Mouse (Mus musculus): ENCODE data around the gene Snx29. TPM values are rescaled to one million over a fixed set of nuclear protein-coding genes. Genes with fewer than 3 reads are reported as not detected.

Snx29 gene
- polyA plus RNA-seq, 1 experiment, result 15.0 TPM

DNA sequence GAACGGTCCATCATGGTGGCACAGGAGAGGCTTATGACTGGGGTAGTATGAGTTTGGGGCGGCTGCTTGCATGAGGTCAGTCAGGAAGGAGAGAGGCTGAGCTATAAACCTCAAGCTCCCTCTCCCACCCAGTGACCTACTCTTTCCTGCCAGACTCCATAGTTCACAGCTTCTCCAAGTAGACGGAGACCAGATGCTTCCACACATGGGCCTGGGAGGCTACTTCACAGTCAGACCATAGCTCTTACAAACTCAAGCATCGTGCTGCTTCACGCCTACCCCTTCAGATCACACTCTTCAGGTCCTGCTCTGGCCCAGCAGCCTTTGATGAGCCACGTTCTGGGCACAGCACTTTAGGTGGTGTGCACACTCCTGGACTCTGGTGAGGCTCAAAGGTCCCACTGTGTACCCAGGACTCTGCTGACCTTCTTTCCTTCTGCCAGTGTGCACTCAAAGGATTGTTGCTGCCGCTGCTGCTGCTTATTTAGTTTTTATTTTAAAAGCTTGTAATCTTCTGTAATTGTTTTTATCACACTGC, 313.6 kb downstream of the Snx29 start:
- Histone ChIP-seq H3K27ac (ENCODE audit: control insufficient read depth, insufficient read depth, low read length) (no peak overlapping the region), H3K27me3 (ENCODE audit: control insufficient read depth, insufficient read depth, low read length) (no peaks in the 10 kb centered on the region), H3K4me1 (replicated peaks; ENCODE audit: control insufficient read depth, insufficient read depth, low read length) (peaks cover 21% of the 10 kb centered on the region), H3K36me3 (ENCODE audit: control insufficient read depth, insufficient read depth, low read length) (no peaks in the 10 kb centered on the region), H3K4me3 (ENCODE audit: control insufficient read depth, insufficient read depth, low read length) (no peak overlapping the region)
- TF ChIP-seq CTCF (IDR thresholded peaks at IDR 0.05; ENCODE audit: borderline replicate concordance, control insufficient read depth, extremely low read depth, insufficient read depth, low read length, poor library complexity), result no peak
- no peak for TF ChIP-seq POLR2A (IDR thresholded peaks at IDR 0.05; ENCODE audit: control insufficient read depth, extremely low read depth, insufficient read depth, low read length, poor library complexity)
- DNase-seq, result no peak
- 86% methylated on average over 7 of the region's 7 CpGs for WGBS

DNA sequence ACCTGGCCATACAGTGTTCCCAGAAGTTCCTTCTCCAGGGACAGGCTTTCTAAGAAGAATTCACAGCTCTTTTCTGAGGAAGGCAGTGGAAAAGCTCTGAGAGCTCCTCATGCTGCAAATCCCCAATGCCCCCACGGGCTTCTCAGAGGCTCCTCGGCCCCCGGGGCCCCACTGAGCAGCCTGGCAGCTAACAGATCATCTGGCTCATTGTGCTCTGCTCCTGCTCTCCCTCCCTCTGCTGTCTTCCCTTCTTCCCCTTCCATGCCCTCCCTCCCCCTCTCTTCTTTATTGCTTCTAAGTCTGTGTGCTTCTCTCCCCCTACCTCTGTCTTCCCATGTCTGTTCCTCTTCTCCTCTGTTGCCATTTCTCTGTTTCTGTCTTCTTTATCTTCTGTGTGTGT, 314.2 kb downstream of the Snx29 start:
- no peak overlapping the region for H3K27ac ChIP-seq (ENCODE audit: control insufficient read depth, insufficient read depth, low read length)
- no peaks in the 10 kb centered on the region for H3K36me3 ChIP-seq (ENCODE audit: control insufficient read depth, insufficient read depth, low read length)
- H3K4me3 ChIP-seq (ENCODE audit: control insufficient read depth, insufficient read depth, low read length), result no peak overlapping the region
- no peak for TF ChIP-seq CTCF (IDR thresholded peaks at IDR 0.05; ENCODE audit: borderline replicate concordance, control insufficient read depth, extremely low read depth, insufficient read depth, low read length, poor library complexity)
- TF ChIP-seq POLR2A (IDR thresholded peaks at IDR 0.05; ENCODE audit: control insufficient read depth, extremely low read depth, insufficient read depth, low read length, poor library complexity), result no peak
- WGBS, result 8% methylated on average over 3 of the region's 3 CpGs
- H3K4me1 ChIP-seq (replicated peaks; ENCODE audit: control insufficient read depth, insufficient read depth, low read length), result peaks cover 16% of the 10 kb centered on the region
- H3K27me3 ChIP-seq (ENCODE audit: control insufficient read depth, insufficient read depth, low read length), result no peaks in the 10 kb centered on the region
- DNase-seq, result no peak

DNA sequence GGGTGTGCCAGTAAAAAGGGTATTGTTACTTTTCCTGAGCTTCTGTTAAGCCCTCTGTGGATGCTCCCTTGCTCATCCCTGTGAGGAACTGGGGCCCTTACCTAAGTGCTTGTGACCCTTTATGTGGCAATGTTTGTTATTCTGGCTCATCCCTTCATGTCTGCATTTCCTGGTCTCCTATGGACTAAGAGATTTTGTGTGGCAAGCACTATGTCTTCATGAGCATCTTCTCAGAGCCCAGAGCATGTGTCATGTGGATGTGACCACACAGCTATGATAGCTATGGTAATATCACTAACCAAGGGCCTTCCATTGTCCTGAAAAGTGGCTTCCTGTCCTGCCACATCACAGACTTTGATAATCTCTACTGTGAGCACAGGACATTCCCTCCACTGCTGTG, 315.1 kb downstream of the Snx29 start:
- H3K36me3 ChIP-seq (ENCODE audit: control insufficient read depth, insufficient read depth, low read length), result no peaks in the 10 kb centered on the region
- H3K27ac ChIP-seq (ENCODE audit: control insufficient read depth, insufficient read depth, low read length), result no peak overlapping the region
- TF ChIP-seq CTCF (IDR thresholded peaks at IDR 0.05; ENCODE audit: borderline replicate concordance, control insufficient read depth, extremely low read depth, insufficient read depth, low read length, poor library complexity) (no peak), POLR2A (IDR thresholded peaks at IDR 0.05; ENCODE audit: control insufficient read depth, extremely low read depth, insufficient read depth, low read length, poor library complexity) (no peak)
- DNase-seq, result no peak
- H3K4me1 ChIP-seq (replicated peaks; ENCODE audit: control insufficient read depth, insufficient read depth, low read length), result peaks cover 10% of the 10 kb centered on the region
- no peaks in the 10 kb centered on the region for H3K27me3 ChIP-seq (ENCODE audit: control insufficient read depth, insufficient read depth, low read length)
- no peak overlapping the region for H3K4me3 ChIP-seq (ENCODE audit: control insufficient read depth, insufficient read depth, low read length)

DNA sequence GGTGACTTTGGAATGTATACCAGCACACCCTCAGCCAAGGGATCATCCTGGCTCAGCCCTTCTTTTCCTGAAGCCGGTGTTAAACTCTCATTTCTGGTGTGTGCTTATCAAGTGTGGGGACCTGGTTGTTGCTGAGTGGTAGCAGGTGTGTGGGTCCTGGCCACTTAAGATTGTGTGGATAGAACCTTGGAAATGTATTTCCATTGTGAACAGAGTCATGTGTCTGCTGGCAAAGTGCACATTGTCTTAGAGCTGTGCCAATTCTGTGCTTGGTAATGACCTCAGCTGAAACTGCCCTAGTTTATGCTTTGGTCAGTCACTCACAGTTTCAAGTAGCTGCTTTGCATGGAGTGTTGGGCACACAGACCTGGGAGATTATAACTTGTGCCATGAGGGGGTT, 316.0 kb downstream of the Snx29 start:
- Histone ChIP-seq H3K27ac (ENCODE audit: control insufficient read depth, insufficient read depth, low read length) (no peak overlapping the region), H3K4me3 (ENCODE audit: control insufficient read depth, insufficient read depth, low read length) (no peak overlapping the region), H3K36me3 (ENCODE audit: control insufficient read depth, insufficient read depth, low read length) (no peaks in the 10 kb centered on the region), H3K27me3 (ENCODE audit: control insufficient read depth, insufficient read depth, low read length) (no peaks in the 10 kb centered on the region), H3K4me1 (replicated peaks; ENCODE audit: control insufficient read depth, insufficient read depth, low read length) (peaks cover 7% of the 10 kb centered on the region)
- WGBS, result 97% methylated on average over 1 of the region's 1 CpGs
- no peak for TF ChIP-seq CTCF (IDR thresholded peaks at IDR 0.05; ENCODE audit: borderline replicate concordance, control insufficient read depth, extremely low read depth, insufficient read depth, low read length, poor library complexity)
- no peak for TF ChIP-seq POLR2A (IDR thresholded peaks at IDR 0.05; ENCODE audit: control insufficient read depth, extremely low read depth, insufficient read depth, low read length, poor library complexity)
- DNase-seq, result no peak

DNA sequence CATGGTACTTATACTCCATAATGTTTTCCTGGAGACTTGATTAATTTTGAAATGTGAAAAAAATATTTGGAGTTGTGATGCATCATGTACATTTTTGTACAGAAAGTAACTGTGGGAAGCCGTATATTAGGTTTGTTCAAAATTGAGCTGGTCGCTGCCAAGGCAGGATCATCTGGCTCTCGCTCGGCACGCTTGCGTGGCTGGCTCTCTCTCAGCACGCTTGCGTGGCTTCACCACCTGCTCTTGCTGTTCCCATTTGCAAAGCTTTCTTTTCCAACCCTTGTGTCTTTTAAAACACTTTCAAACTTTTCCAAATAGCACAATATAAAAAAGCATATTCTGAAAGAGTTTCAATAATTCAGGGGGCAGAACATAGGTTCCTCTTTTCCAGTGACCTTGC, 317.2 kb downstream of the Snx29 start:
- H3K27me3 ChIP-seq (ENCODE audit: control insufficient read depth, insufficient read depth, low read length), result no peaks in the 10 kb centered on the region
- DNase-seq, result no peak
- peaks cover 7% of the 10 kb centered on the region for H3K4me1 ChIP-seq (replicated peaks; ENCODE audit: control insufficient read depth, insufficient read depth, low read length)
- no peak overlapping the region for H3K4me3 ChIP-seq (ENCODE audit: control insufficient read depth, insufficient read depth, low read length)
- 97% methylated on average over 8 of the region's 8 CpGs for WGBS
- no peak overlapping the region for H3K27ac ChIP-seq (ENCODE audit: control insufficient read depth, insufficient read depth, low read length)
- no peaks in the 10 kb centered on the region for H3K36me3 ChIP-seq (ENCODE audit: control insufficient read depth, insufficient read depth, low read length)
- TF ChIP-seq CTCF (IDR thresholded peaks at IDR 0.05; ENCODE audit: borderline replicate concordance, control insufficient read depth, extremely low read depth, insufficient read depth, low read length, poor library complexity), result no peak
- TF ChIP-seq POLR2A (IDR thresholded peaks at IDR 0.05; ENCODE audit: control insufficient read depth, extremely low read depth, insufficient read depth, low read length, poor library complexity), result no peak

DNA sequence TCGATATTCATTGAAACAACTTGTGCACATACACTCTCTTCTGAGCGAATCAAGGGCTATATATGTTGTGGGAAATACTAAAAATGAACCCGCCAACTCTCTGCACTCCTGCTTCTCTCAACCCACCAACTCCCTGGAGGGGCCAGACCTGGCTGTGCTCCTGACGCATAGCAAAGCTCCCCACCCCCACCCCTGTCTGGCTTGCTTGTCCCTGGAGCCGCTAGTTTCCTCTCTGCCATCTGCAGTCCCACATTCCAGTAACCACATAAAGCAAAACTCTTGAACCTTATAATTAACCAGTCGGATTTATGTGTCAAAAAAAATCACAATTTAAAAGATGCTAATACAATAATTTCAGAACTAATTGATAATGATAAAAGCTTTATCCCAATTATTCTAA, 320.9 kb downstream of the Snx29 start:
- no peak for DNase-seq
- Histone ChIP-seq H3K4me1 (replicated peaks; ENCODE audit: control insufficient read depth, insufficient read depth, low read length) (peaks cover 4% of the 10 kb centered on the region), H3K36me3 (ENCODE audit: control insufficient read depth, insufficient read depth, low read length) (no peaks in the 10 kb centered on the region), H3K27me3 (ENCODE audit: control insufficient read depth, insufficient read depth, low read length) (no peaks in the 10 kb centered on the region), H3K4me3 (ENCODE audit: control insufficient read depth, insufficient read depth, low read length) (no peak overlapping the region), H3K27ac (ENCODE audit: control insufficient read depth, insufficient read depth, low read length) (no peak overlapping the region)
- WGBS, result 92% methylated on average over 6 of the region's 6 CpGs
- TF ChIP-seq CTCF (IDR thresholded peaks at IDR 0.05; ENCODE audit: borderline replicate concordance, control insufficient read depth, extremely low read depth, insufficient read depth, low read length, poor library complexity) (no peak), POLR2A (IDR thresholded peaks at IDR 0.05; ENCODE audit: control insufficient read depth, extremely low read depth, insufficient read depth, low read length, poor library complexity) (no peak)

DNA sequence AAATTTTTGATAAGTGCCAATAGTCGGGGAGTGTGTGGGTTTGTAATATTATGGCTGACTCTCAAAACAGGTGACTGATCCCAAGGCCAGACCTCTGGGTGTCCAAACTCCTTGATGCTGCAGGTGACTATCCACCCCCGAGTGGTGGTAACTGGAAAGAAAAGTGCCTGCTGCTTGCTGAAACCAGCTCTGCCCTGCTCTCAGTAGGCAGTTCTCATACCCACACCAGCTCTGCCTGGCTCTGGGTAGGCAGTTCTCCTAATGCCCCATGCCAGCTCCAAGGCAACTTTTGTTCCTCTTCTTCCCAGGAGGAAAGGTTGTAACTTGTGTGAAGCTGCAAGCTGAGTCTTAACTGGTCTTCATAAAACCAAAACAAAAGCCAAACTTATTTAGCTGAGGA, 321.7 kb downstream of the Snx29 start:
- no peak overlapping the region for H3K4me3 ChIP-seq (ENCODE audit: control insufficient read depth, insufficient read depth, low read length)

More for the DNA sequence above, 321.7 kb downstream of the Snx29 start:
- DNase-seq, result no peak
- TF ChIP-seq POLR2A (IDR thresholded peaks at IDR 0.05; ENCODE audit: control insufficient read depth, extremely low read depth, insufficient read depth, low read length, poor library complexity), result no peak
- no peak for TF ChIP-seq CTCF (IDR thresholded peaks at IDR 0.05; ENCODE audit: borderline replicate concordance, control insufficient read depth, extremely low read depth, insufficient read depth, low read length, poor library complexity)
- Histone ChIP-seq H3K27me3 (ENCODE audit: control insufficient read depth, insufficient read depth, low read length) (no peaks in the 10 kb centered on the region), H3K4me1 (replicated peaks; ENCODE audit: control insufficient read depth, insufficient read depth, low read length) (peaks cover 4% of the 10 kb centered on the region), H3K36me3 (ENCODE audit: control insufficient read depth, insufficient read depth, low read length) (no peaks in the 10 kb centered on the region), H3K27ac (ENCODE audit: control insufficient read depth, insufficient read depth, low read length) (no peak overlapping the region)
- 84% methylated on average over 2 of the region's 2 CpGs for WGBS
